Mouse (Mus musculus) liver, embryonic 14.5 days (tissue): ENCODE data around the gene Tns1.

ENCODE experiments used
- CTCF ChIP-seq: IDR thresholded peaks from 2 replicates; pipeline ENCODE4 v1.5.1; 2016; ENCODE audit warnings: antibody characterized with exemption, low read depth, control low read depth
- EP300 ChIP-seq: IDR thresholded peaks from 2 replicates; pipeline ENCODE4 v1.6.1; 2016; ENCODE audit warnings: antibody characterized with exemption, low read depth

DNA sequence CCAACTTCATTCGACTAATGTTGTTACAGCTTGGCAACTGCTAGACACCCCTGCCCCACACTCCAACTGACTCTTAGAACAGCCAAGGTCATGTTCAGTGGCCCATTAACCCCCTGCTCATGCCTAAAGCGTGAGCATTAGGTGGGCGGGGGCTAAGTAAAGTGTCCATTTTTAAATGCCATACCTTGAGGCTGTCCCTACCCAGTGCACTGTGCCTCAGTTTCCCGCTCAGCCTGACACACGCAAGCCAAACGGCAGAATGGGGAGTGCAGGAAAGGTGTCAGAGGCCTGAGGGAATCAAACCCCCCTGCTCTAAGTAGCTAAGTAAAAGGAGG is 12.6 kb downstream of the Tns1 start:
- no peak for TF ChIP-seq CTCF
- no peak for TF ChIP-seq EP300
